Mouse (Mus musculus): ENCODE results near the gene Sugct. TPM values are rescaled to one million over a fixed set of nuclear protein-coding genes. Genes with fewer than 3 reads are reported as not detected.

The Sugct gene
- total RNA-seq, 1 experiment: 0.80 TPM

DNA sequence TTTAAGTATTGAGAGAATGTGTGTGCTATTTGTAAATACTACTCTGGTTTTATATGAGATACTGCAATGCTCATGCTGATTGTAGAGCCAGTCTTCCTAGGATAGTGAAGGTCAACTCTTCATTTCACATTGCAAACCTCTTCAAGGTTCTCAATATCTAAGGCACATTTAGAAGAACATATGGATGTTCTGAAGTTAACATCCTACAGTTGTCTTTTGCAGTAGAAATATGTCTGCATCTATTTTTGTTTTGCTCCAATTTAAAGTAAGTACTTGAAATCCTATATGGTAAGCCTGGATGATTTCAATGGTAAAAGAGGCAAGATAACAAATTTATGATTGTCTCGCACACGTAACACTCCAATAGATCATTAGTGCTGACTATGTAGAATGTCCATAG lies 638.7 kb downstream of the Sugct start:
- TF ChIP-seq ZC3H11A (IDR thresholded peaks at IDR 0.05; ENCODE audit: borderline replicate concordance, low read depth, low read length): no peak
- no peak for TF ChIP-seq CHD2 (IDR thresholded peaks at IDR 0.05; ENCODE audit: low read depth, low read length)
- no peak for TF ChIP-seq ZNF384 (IDR thresholded peaks at IDR 0.05; ENCODE audit: low read depth, low read length)
- no peak for DNase-seq (ENCODE audit: low read depth, low spot score)
- no peak overlapping the region for H3K4me3 ChIP-seq (ENCODE audit: insufficient read depth in 1 of 2, low read depth in 1 of 2, low read length in 2 of 2, poor library complexity in 1 of 2, severe bottlenecking in 1 of 2)
- no peak overlapping the region for H3K9ac ChIP-seq (ENCODE audit: insufficient read depth, low read depth, low read length, poor library complexity, severe bottlenecking)
- no peaks in the 10 kb centered on the region for H3K36me3 ChIP-seq (ENCODE audit: control insufficient read depth, insufficient read depth, low read length, poor library complexity, severe bottlenecking)
- no peak overlapping the region for H3K27ac ChIP-seq (ENCODE audit: insufficient read depth, low read depth, low read length, poor library complexity, severe bottlenecking)
- H3K4me1 ChIP-seq (ENCODE audit: control insufficient read depth in 2 of 2, insufficient read depth in 2 of 2, low read length in 2 of 2, poor library complexity in 1 of 2): peaks cover 0 to 1% of the 10 kb centered on the region in 2 experiments; a peak in 1 of 4 replicates
- in situ Hi-C loops (cut with MboI; ENCODE audit: low sequenced_read_pairs in 2 of 2, unreplicated experiment in 2 of 2): no loop called here
- H3K9me3 ChIP-seq (ENCODE audit: control insufficient read depth, insufficient read depth, low read depth, low read length): no peaks in the 10 kb centered on the region

DNA sequence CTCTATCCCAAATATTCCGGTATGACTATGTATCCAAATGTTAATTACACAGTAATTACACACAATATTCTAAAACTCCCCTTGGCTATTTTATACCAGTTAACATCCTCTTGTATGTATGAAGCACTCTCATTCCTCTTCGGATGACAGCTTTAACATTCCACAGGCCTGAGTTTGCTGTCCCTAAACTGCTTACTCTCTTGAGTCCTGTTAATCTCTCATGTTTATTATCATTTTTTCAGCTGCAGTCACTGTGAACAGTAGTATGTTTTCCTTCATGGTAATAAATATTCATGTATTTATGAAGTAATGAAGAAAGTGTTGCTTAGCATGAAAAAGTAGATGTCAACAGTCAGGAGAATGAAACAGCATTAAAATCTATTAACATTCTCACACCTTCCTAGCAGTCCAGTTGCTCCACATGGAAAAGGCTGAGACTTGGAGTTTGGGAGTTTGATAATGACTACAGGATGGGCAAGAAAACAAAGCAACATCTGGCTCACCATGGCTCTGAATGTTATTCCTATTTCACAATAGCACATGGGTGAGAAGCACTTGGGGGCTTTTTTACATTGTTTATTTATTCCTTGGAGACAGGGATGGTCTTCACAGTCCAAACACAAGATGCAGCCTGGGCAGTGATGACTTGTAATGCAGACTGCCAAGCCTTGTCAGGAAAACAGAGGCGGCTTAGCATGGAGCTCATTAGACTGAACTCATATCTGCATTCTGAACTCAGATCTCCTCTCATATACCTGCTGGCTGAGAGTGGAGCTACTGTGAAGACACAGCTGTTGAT lies 651.7 kb downstream of the Sugct start:
- no peak for TF ChIP-seq HCFC1 (IDR thresholded peaks at IDR 0.05; ENCODE audit: borderline replicate concordance, insufficient read depth, low read length)
- TF ChIP-seq ZC3H11A (IDR thresholded peaks at IDR 0.05; ENCODE audit: borderline replicate concordance, low read depth, low read length): no peak
- TF ChIP-seq CHD2 (IDR thresholded peaks at IDR 0.05; ENCODE audit: low read depth, low read length): no peak
- TF ChIP-seq ZNF384 (IDR thresholded peaks at IDR 0.05; ENCODE audit: low read depth, low read length): no peak
- TF ChIP-seq MAFK (IDR thresholded peaks at IDR 0.05; ENCODE audit: insufficient read depth, low read depth, low read length): no peak

GRCm38 (mm10) chr13:17042332-17042731 lies 653.0 kb downstream of the Sugct start:
- H3K4me1 ChIP-seq (ENCODE audit: control insufficient read depth in 2 of 2, insufficient read depth in 2 of 2, low read length in 2 of 2, poor library complexity in 1 of 2): no peaks in the 10 kb centered on the region
- no peak overlapping the region for H3K9ac ChIP-seq (ENCODE audit: insufficient read depth, low read depth, low read length, poor library complexity, severe bottlenecking)
- no peaks in the 10 kb centered on the region for H3K9me3 ChIP-seq (ENCODE audit: control insufficient read depth, insufficient read depth, low read depth, low read length)
- H3K27ac ChIP-seq (ENCODE audit: insufficient read depth, low read depth, low read length, poor library complexity, severe bottlenecking): no peak overlapping the region
- H3K4me3 ChIP-seq (ENCODE audit: insufficient read depth in 1 of 2, low read depth in 1 of 2, low read length in 2 of 2, poor library complexity in 1 of 2, severe bottlenecking in 1 of 2): no peak overlapping the region
- DNase-seq (ENCODE audit: low read depth, low spot score): no peak
- TF ChIP-seq HCFC1 (IDR thresholded peaks at IDR 0.05; ENCODE audit: borderline replicate concordance, insufficient read depth, low read length) (no peak), ZC3H11A (IDR thresholded peaks at IDR 0.05; ENCODE audit: borderline replicate concordance, low read depth, low read length) (no peak), CHD2 (IDR thresholded peaks at IDR 0.05; ENCODE audit: low read depth, low read length) (no peak), MAFK (IDR thresholded peaks at IDR 0.05; ENCODE audit: insufficient read depth, low read depth, low read length) (no peak), ZNF384 (IDR thresholded peaks at IDR 0.05; ENCODE audit: low read depth, low read length) (no peak)
- in situ Hi-C loops (cut with MboI; ENCODE audit: low sequenced_read_pairs in 2 of 2, unreplicated experiment in 2 of 2): no loop called here
- no peaks in the 10 kb centered on the region for H3K36me3 ChIP-seq (ENCODE audit: control insufficient read depth, insufficient read depth, low read length, poor library complexity, severe bottlenecking)

More for the DNA sequence above, 651.7 kb downstream of the Sugct start:
- Histone ChIP-seq H3K9me3 (ENCODE audit: control insufficient read depth, insufficient read depth, low read depth, low read length) (no peaks in the 10 kb centered on the region), H3K36me3 (ENCODE audit: control insufficient read depth, insufficient read depth, low read length, poor library complexity, severe bottlenecking) (no peaks in the 10 kb centered on the region), H3K4me3 (ENCODE audit: insufficient read depth in 1 of 2, low read depth in 1 of 2, low read length in 2 of 2, poor library complexity in 1 of 2, severe bottlenecking in 1 of 2) (no peak overlapping the region), H3K4me1 (ENCODE audit: control insufficient read depth in 2 of 2, insufficient read depth in 2 of 2, low read length in 2 of 2, poor library complexity in 1 of 2) (no peaks in the 10 kb centered on the region), H3K27ac (ENCODE audit: insufficient read depth, low read depth, low read length, poor library complexity, severe bottlenecking) (no peak overlapping the region), H3K9ac (ENCODE audit: insufficient read depth, low read depth, low read length, poor library complexity, severe bottlenecking) (no peak overlapping the region)
- in situ Hi-C loops (cut with MboI; ENCODE audit: low sequenced_read_pairs in 2 of 2, unreplicated experiment in 2 of 2): no loop called here
- DNase-seq (ENCODE audit: low read depth, low spot score): no peak

GRCm38 (mm10) chr13:17039727-17040126 lies 655.6 kb downstream of the Sugct start:
- H3K4me1 ChIP-seq (ENCODE audit: control insufficient read depth in 2 of 2, insufficient read depth in 2 of 2, low read length in 2 of 2, poor library complexity in 1 of 2): no peaks in the 10 kb centered on the region
- no peaks in the 10 kb centered on the region for H3K36me3 ChIP-seq (ENCODE audit: control insufficient read depth, insufficient read depth, low read length, poor library complexity, severe bottlenecking)
- DNase-seq (ENCODE audit: low read depth, low spot score): no peak
- in situ Hi-C loops (cut with MboI; ENCODE audit: low sequenced_read_pairs in 2 of 2, unreplicated experiment in 2 of 2): no loop called here
- H3K4me3 ChIP-seq (ENCODE audit: insufficient read depth in 1 of 2, low read depth in 1 of 2, low read length in 2 of 2, poor library complexity in 1 of 2, severe bottlenecking in 1 of 2): no peak overlapping the region
- H3K9me3 ChIP-seq (ENCODE audit: control insufficient read depth, insufficient read depth, low read depth, low read length): no peaks in the 10 kb centered on the region
- TF ChIP-seq ZNF384 (IDR thresholded peaks at IDR 0.05; ENCODE audit: low read depth, low read length) (no peak), HCFC1 (IDR thresholded peaks at IDR 0.05; ENCODE audit: borderline replicate concordance, insufficient read depth, low read length) (no peak), MAFK (IDR thresholded peaks at IDR 0.05; ENCODE audit: insufficient read depth, low read depth, low read length) (no peak), CHD2 (IDR thresholded peaks at IDR 0.05; ENCODE audit: low read depth, low read length) (no peak), ZC3H11A (IDR thresholded peaks at IDR 0.05; ENCODE audit: borderline replicate concordance, low read depth, low read length) (no peak)
- H3K27ac ChIP-seq (ENCODE audit: insufficient read depth, low read depth, low read length, poor library complexity, severe bottlenecking): no peak overlapping the region
- H3K9ac ChIP-seq (ENCODE audit: insufficient read depth, low read depth, low read length, poor library complexity, severe bottlenecking): no peak overlapping the region
